Mouse (Mus musculus) bone marrow, adult 2 months (tissue): ENCODE measurements at regions not wholly inside any gene's neighbourhood (a gene's known extent, or its start where the extent isn't known, plus 50 kb on each side); places are given as distances from the start of the nearest gene placed in this dataset.
"Not testable (repeated sequence)": the region's sequence is repeated elsewhere in the genome, so short reads cannot be mapped to it uniquely, and the experiment has no call there.

Experiments
- H3K27ac ChIP-seq: fragments of 200-500 bp; 2 replicates; pipeline ENCODE4 v1.5.1; 2012; ENCODE audit warnings: low read depth, mild to moderate bottlenecking, control low read depth, inconsistent platforms, low read length; ENCODE audit not compliant: control insufficient read depth, poor library complexity, insufficient read depth
- H3K4me1 ChIP-seq: fragments of 200-500 bp; 2 replicates; pipeline ENCODE4 v1.6.1; 2011; ENCODE audit warnings: low read length; ENCODE audit not compliant: control insufficient read depth, insufficient read depth
- H3K4me3 ChIP-seq: fragments of 200-500 bp; replicated peaks from 2 replicates; pipeline ENCODE3; 2011; ENCODE audit warnings: mild to moderate bottlenecking, low read depth, low read length, control low read depth; ENCODE audit not compliant: control insufficient read depth
- CTCF ChIP-seq: fragments of 200-500 bp; IDR thresholded peaks from 2 replicates; pipeline ENCODE4 v1.5.1; 2011; ENCODE audit warnings: low read length, control low read depth; ENCODE audit not compliant: control insufficient read depth, insufficient read depth
- POLR2A ChIP-seq: fragments of 200-500 bp; IDR thresholded peaks from 2 replicates; pipeline ENCODE4 v1.6.1; 2011; ENCODE audit warnings: low read depth, mild to moderate bottlenecking, control low read depth, low read length, borderline replicate concordance; ENCODE audit not compliant: control insufficient read depth
- WGBS: fragments of 180-500 bp; shearing (Covaris S2); methylation state at CpG from one replicate; pipeline ENCODE4 v1.1.7; 2018; 5-methylcytosine and 5-hydroxymethylcytosine counted together

GRCm38 (mm10) chr13:20039590-20039989, 50.8 kb upstream of the Elmo1 start:
- WGBS = 51% methylated on average over 7 of the region's 7 CpGs
- no peaks in the 10 kb centered on the region for H3K4me1 ChIP-seq
- TF ChIP-seq CTCF = no peak
- H3K27ac ChIP-seq = no peak overlapping the region
- no peak overlapping the region for H3K4me3 ChIP-seq

DNA sequence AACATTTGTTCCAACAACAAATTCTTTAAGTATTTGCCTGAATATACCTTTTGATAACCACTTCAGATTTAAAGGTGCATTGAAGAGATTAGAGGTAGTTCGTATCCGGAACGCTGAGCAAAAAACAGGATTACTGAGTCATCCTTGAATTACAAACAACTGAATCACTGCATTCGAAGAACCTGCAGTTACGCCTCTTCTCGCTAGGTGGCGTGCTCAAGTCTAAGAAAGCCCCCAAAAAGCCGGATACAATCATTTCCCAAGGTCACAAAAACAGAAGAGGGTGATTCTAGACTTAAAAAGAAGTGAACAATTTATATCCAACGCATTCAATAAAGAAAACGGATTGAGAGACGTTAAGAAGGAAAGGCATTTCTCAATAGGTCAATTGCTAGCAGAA, 51.9 kb upstream of the Elmo1 start:
- H3K27ac ChIP-seq = no peak overlapping the region
- TF ChIP-seq CTCF (peak; percentile 29), POLR2A (no peak)
- no peak overlapping the region for H3K4me3 ChIP-seq
- 7% methylated on average over 11 of the region's 11 CpGs for WGBS
- H3K4me1 ChIP-seq = no peaks in the 10 kb centered on the region

DNA sequence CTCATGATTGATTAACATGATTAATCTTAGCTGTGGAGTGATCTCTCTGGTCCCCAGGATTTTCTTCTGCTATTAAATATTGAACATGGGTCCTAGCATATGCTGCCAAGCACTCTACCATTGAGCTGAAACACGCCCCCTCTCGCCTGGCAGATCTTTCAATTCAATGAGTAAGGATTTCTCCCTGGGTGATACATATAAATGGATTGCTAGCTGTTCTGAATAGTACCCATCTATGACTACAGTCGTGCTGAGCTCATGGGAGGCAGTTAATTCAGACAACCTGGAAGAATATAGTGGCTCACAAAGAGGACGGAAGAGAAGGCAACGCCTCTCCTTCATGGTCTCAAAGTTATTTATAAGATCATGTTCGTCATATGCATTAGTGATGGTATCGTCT, 53.0 kb upstream of the Elmo1 start:
- Histone ChIP-seq H3K27ac (no peak overlapping the region), H3K4me1 (no peaks in the 10 kb centered on the region), H3K4me3 (no peak overlapping the region)
- 83% methylated on average over 7 of the region's 7 CpGs for WGBS
- TF ChIP-seq POLR2A = no peak
- no peak for TF ChIP-seq CTCF

DNA sequence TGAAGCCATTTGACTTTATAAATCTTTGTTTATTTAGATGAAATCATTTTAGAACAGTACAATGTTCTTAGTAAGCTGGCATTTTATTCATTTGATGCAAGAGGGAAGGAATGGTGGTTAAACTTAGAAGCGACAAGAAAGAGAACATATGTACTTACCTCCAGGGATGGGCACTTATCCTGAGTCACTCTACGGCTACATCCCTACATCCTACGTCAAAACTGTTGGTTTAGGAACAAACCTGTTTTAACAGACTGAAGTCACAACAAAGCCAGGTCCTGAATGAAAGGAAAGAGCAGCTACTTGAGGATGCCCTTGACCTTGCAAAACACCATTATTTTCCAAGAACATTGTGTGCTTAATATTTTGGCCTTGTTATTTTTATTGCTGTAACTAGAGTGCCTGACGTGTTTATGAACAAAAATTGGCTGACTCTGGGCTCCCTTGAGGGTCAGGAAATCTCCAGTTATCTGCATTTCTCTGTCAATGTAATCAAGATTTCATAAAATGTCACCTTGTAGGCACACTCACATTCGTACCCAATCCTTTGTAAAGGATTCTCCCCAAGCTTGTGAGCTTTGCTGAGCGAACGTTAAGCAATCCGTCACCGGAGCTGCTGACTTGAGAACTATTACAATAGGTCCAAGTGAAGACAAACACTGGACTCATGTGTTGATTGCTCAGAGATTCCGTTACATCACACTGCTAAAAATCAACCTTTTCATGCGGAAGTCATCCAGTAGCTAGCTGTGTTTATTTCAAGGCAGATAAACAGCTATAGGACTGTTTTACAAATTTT, 56.3 kb upstream of the Elmo1 start:
- Histone ChIP-seq H3K4me3 (no peak overlapping the region), H3K27ac (no peak overlapping the region), H3K4me1 (no peaks in the 10 kb centered on the region)
- 83% methylated on average over 11 of the region's 11 CpGs for WGBS
- no peak for TF ChIP-seq POLR2A

- no peaks in the 10 kb centered on the region for H3K4me1 ChIP-seq
- H3K4me3 ChIP-seq = no peak overlapping the region
- TF ChIP-seq POLR2A (no peak), CTCF (no peak)
- WGBS = 74% methylated on average over 5 of the region's 5 CpGs
- H3K27ac ChIP-seq = no peak overlapping the region
Measured at GRCm38 (mm10) chr13:20031660-20032059, 58.7 kb upstream of the Elmo1 start.

DNA sequence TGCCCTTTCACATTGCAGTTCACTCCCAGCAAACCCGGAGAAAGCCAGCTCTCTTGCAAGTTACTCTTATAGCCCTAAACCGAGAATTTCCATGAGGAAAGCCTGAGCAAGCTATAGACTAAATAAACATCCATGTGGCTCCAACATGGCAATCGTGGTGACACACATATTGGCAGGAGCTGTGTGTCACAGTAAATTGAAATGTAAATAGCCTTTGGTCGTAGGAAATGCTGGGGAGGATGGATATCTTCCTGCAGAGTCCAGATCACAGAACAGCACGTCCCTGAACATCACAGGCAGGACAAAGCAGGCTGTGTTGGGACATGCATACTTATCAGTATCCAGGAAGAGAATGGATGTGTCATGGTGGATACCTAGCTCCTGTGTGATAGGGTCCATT, 59.3 kb upstream of the Elmo1 start:
- H3K4me1 ChIP-seq = no peaks in the 10 kb centered on the region; the same call in 1 of the 2 replicates
- WGBS = 70% methylated on average over 5 of the region's 5 CpGs
- H3K27ac ChIP-seq = no peak overlapping the region
- H3K4me3 ChIP-seq = no peak overlapping the region
- TF ChIP-seq POLR2A (no peak), CTCF (no peak)

- no peak overlapping the region for H3K4me3 ChIP-seq
- no peak overlapping the region for H3K27ac ChIP-seq
- no peaks in the 10 kb centered on the region; the same call in 1 of the 2 replicates for H3K4me1 ChIP-seq
- WGBS = 35% methylated on average over 6 of the region's 6 CpGs
- TF ChIP-seq POLR2A (no peak), CTCF (no peak)
Measured at GRCm38 (mm10) chr13:20026612-20027011, 63.8 kb upstream of the Elmo1 start.

DNA sequence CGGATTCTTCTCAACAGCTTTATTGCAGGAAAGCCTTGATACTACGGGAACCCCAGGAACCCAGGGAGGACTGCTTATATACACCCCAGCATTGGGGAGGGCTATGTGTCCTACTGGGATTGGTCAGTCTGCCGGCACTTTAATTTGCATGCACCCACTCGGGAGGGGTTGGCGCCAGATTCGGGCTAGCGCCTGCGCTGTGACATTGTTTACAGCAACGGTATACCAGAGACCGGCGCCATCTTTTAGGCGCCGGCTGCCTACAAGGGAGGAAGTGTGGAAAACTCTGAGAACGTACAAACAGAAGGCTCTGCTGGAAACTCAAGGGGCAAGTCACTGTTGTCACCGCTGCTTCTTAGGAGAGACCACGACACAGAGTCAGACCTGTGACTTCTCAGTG, 73.9 kb upstream of the Elmo1 start:
- 88% methylated on average over 16 of the region's 16 CpGs for WGBS
- not testable (repeated sequence) for H3K27ac ChIP-seq

GRCm38 (mm10) chr13:20012621-20013020, 77.8 kb upstream of the Elmo1 start:
- Histone ChIP-seq H3K4me1 (no peaks in the 10 kb centered on the region), H3K4me3 (no peak overlapping the region), H3K27ac (no peak overlapping the region)
- no peak for TF ChIP-seq POLR2A
- no peak for TF ChIP-seq CTCF
- 75% methylated on average over 3 of the region's 3 CpGs for WGBS

More for the DNA sequence above, 73.9 kb upstream of the Elmo1 start:
- H3K4me3 ChIP-seq, H3K4me1 ChIP-seq: not testable (repeated sequence)
